ENCODE assay signal across 10 mouse cellular contexts in genomic region chr9:44133287-44133686, GRCm38 (mm10). TPM values are rescaled to one million over a fixed set of nuclear protein-coding genes. Genes with fewer than 3 reads are reported as not detected.
DNase-seq lines count a peak whose midpoint lies in the region; ATAC-seq and TF ChIP-seq lines count a peak whose summit lies in the region.
"Had no signal": no experiment of that assay in that cellular context is flagged by ENCODE, and none has a peak within 500 bp of the region (broad histone marks: within the 10 kb centered on the region; RNA-seq: fewer than 3 reads in every experiment).

No protein-coding gene starts in this region.

- peaks cover 74% of the 10 kb centered on the region for H3K4me1 ChIP-seq in heart, embryonic 12.5 days (replicated peaks)
- no peaks in the 10 kb centered on the region for H3K4me1 ChIP-seq in cortical plate, adult 2 months (ENCODE audit: control insufficient read depth, insufficient read depth, low read length)
- H3K4me1 ChIP-seq in heart, postnatal 0 days (ENCODE audit: control insufficient read depth, insufficient read depth): peaks cover 39% of the 10 kb centered on the region
- H3K4me1 ChIP-seq in midbrain, embryonic 10.5 days: peaks cover 74% of the 10 kb centered on the region

- H3K36me3 ChIP-seq in heart, embryonic 12.5 days: peaks cover 19% of the 10 kb centered on the region
- peaks cover 17% of the 10 kb centered on the region for H3K36me3 ChIP-seq in heart, postnatal 0 days (replicated peaks; ENCODE audit: control insufficient read depth, insufficient read depth, low read length)
- H3K36me3 ChIP-seq in midbrain, embryonic 10.5 days: 0 out of 2 replicates have a peak, but pooled peaks cover 6% of the 10 kb centered on the region
- H3K36me3 ChIP-seq: G1E had no signal

- DNase-seq in heart, adult 8-10 months (ENCODE audit: low spot score): no peak
- DNase-seq in heart, postnatal 0 days (ENCODE audit: low spot score): no peak
- no peak for DNase-seq in midbrain, embryonic 10.5 days (ENCODE audit: low spot score)
- no peak for DNase-seq in spleen, postnatal 10 days (ENCODE audit: low spot score in 2 of 2)
- DNase-seq in adrenal gland, postnatal 10 days: no peak

- H3K4me3 ChIP-seq in heart, embryonic 12.5 days: peak overlapping the region; percentile 81
- H3K4me3 ChIP-seq in cortical plate, adult 2 months (ENCODE audit: insufficient read depth, low read length): no peak overlapping the region
- peak overlapping the region; percentile 76 for H3K4me3 ChIP-seq in heart, postnatal 0 days (ENCODE audit: low read depth, low read length)
- peak overlapping the region; percentile 59 for H3K4me3 ChIP-seq in midbrain, embryonic 10.5 days

- peak overlapping the region; percentile 89 for H3K4me2 ChIP-seq in heart, embryonic 12.5 days
- H3K4me2 ChIP-seq in heart, postnatal 0 days (ENCODE audit: low read depth, low read length): peak overlapping the region; percentile 91

- H3K9me3 ChIP-seq in heart, embryonic 12.5 days (replicated peaks): no peaks in the 10 kb centered on the region
- H3K9me3 ChIP-seq in heart, postnatal 0 days (replicated peaks; ENCODE audit: control insufficient read depth, low read length): no peaks in the 10 kb centered on the region
- no peaks in the 10 kb centered on the region for H3K9me3 ChIP-seq in midbrain, embryonic 10.5 days (replicated peaks)
- H3K9me3 ChIP-seq: G1E had no signal

- ATAC-seq in heart, embryonic 12.5 days (ENCODE audit: insufficient number of reproducible peaks, low FRiP score): no peak
- no peak for ATAC-seq in heart, postnatal 0 days (ENCODE audit: insufficient read depth, low read depth)
- no peak for ATAC-seq in granulocyte monocyte progenitor cell, adult 5-6 weeks (replicated peaks; ENCODE audit: poor library complexity, severe bottlenecking)

- H3K27ac ChIP-seq in heart, embryonic 12.5 days (ENCODE audit: poor library complexity, severe bottlenecking): peak overlapping the region; percentile 91
- peak overlapping the region; percentile 64; the same call in 1 of the 2 replicates for H3K27ac ChIP-seq in cortical plate, adult 2 months (ENCODE audit: insufficient read depth, low read length)
- H3K27ac ChIP-seq in heart, postnatal 0 days (ENCODE audit: low read depth): peak overlapping the region; percentile 97
- peak overlapping the region; percentile 78 for H3K27ac ChIP-seq in midbrain, embryonic 10.5 days (replicated peaks)

- WGBS in heart, embryonic 12.5 days: 6% methylated on average over 2 of the region's 2 CpGs
- 10% methylated on average over 2 of the region's 2 CpGs for WGBS in heart, postnatal 0 days
- 10% methylated on average over 2 of the region's 2 CpGs for WGBS in midbrain, embryonic 10.5 days

- no peak for TF ChIP-seq CTCF in cortical plate, adult 2 months (IDR thresholded peaks at IDR 0.05; ENCODE audit: extremely low read depth, insufficient read depth, low read length)
- TF ChIP-seq CTCF in heart, postnatal 0 days (IDR thresholded peaks at IDR 0.05; ENCODE audit: low read depth): no peak

- H3K9ac ChIP-seq in heart, embryonic 12.5 days: peak overlapping the region; percentile 94
- H3K9ac ChIP-seq in heart, postnatal 0 days (replicated peaks; ENCODE audit: low read depth, low read length): peak overlapping the region; percentile 87

- H3K27me3 ChIP-seq in heart, embryonic 12.5 days (replicated peaks): no peaks in the 10 kb centered on the region
- H3K27me3 ChIP-seq in heart, postnatal 0 days (ENCODE audit: control insufficient read depth, insufficient read depth, low read length): no peaks in the 10 kb centered on the region
- H3K27me3 ChIP-seq in midbrain, embryonic 10.5 days (ENCODE audit: low read depth, poor library complexity, severe bottlenecking): peaks cover 82% of the 10 kb centered on the region

- no peak for TF ChIP-seq POLR2A in cortical plate, adult 2 months (IDR thresholded peaks at IDR 0.05; ENCODE audit: extremely low read depth, insufficient read depth, low read length)

- TF ChIP-seq EP300 in heart, postnatal 0 days (IDR thresholded peaks at IDR 0.05; ENCODE audit: low read depth): no peak

RNA-seq across cellular contexts. Expression of gene Mcam, which starts 1.0 kb away (rescaled TPM):
- 129 and 130 TPM in 2 replicates for polyA plus RNA-seq in heart, embryonic 12.5 days (2016; fragmentation: Nextera tagmentation; extraction: Ambion mirVana)
- 10 to 100 TPM; 20.5 to 35.2 (median 28.1) TPM for total RNA-seq in heart, adult 8-10 months (2022)
- 26.2 and 27.4 TPM in 2 replicates for polyA plus RNA-seq in cortical plate, adult 2 months (2012; rRNA removed)
- total RNA-seq in heart, postnatal 0 days (2014; rRNA removed; ENCODE audit: low replicate concordance): 190 and 209 TPM in 2 replicates
- polyA plus RNA-seq in heart, postnatal 0 days (2015; fragmentation: Nextera tagmentation; extraction: Ambion mirVana): 47.1 and 54.2 TPM in 2 replicates
- 12.0 and 13.7 TPM in 2 replicates for polyA plus RNA-seq in midbrain, embryonic 10.5 days (2016; fragmentation: Nextera tagmentation; extraction: Ambion mirVana)
- not detected in 2 replicates for total RNA-seq in granulocyte monocyte progenitor cell, adult 5-6 weeks (2014; fragmentation: Nextera tagmentation)
- 0.47 and 1.7 TPM in 2 replicates for total RNA-seq in granulocyte monocyte progenitor cell, adult 5-6 weeks (2017)
- 100 to 1,000 TPM in 1 of 2 experiments, 10 to 100 TPM in 1; 85.0 to 114 TPM for total RNA-seq in adrenal gland, postnatal 10 days (2021)
- polyA plus RNA-seq: G1E had no signal

RNA-seq across cellular contexts. Expression of gene Rnf26, which starts 20.0 kb away (rescaled TPM):
- 48.4 and 51.3 TPM in 2 replicates for polyA plus RNA-seq in heart, embryonic 12.5 days (2016; fragmentation: Nextera tagmentation; extraction: Ambion mirVana)
- 1 to 10 TPM; 5.2 to 7.0 (median 6.4) TPM for total RNA-seq in heart, adult 8-10 months (2022)
- polyA plus RNA-seq in cortical plate, adult 2 months (2012; rRNA removed): 29.5 and 30.3 TPM in 2 replicates
- total RNA-seq in heart, postnatal 0 days (2014; rRNA removed; ENCODE audit: low replicate concordance): 13.0 and 16.6 TPM in 2 replicates
- polyA plus RNA-seq in heart, postnatal 0 days (2015; fragmentation: Nextera tagmentation; extraction: Ambion mirVana): 13.7 and 14.1 TPM in 2 replicates
- 81.3 and 81.5 TPM in 2 replicates for polyA plus RNA-seq in midbrain, embryonic 10.5 days (2016; fragmentation: Nextera tagmentation; extraction: Ambion mirVana)
- 44.9 and 55.6 TPM in 2 replicates for total RNA-seq in granulocyte monocyte progenitor cell, adult 5-6 weeks (2014; fragmentation: Nextera tagmentation)
- 17.8 and 19.3 TPM in 2 replicates for total RNA-seq in granulocyte monocyte progenitor cell, adult 5-6 weeks (2017)
- total RNA-seq in adrenal gland, postnatal 10 days (2021): 10 to 100 TPM; 29.3 to 35.5 TPM

RNA-seq across cellular contexts. Expression of gene Gm49380, which starts 20.0 kb away (rescaled TPM):
- polyA plus RNA-seq in heart, embryonic 12.5 days (2016; fragmentation: Nextera tagmentation; extraction: Ambion mirVana): 0.20 TPM in 1 of 2 replicates, not detected in the other
- total RNA-seq in heart, adult 8-10 months (2022): under 1 TPM; 0.11 to 0.47 (median 0.30) TPM
- polyA plus RNA-seq in cortical plate, adult 2 months (2012; rRNA removed): 0.10 and 0.19 TPM in 2 replicates
- not detected in 2 replicates for total RNA-seq in heart, postnatal 0 days (2014; rRNA removed; ENCODE audit: low replicate concordance)
- 0.10 TPM in 1 of 2 replicates, not detected in the other for polyA plus RNA-seq in heart, postnatal 0 days (2015; fragmentation: Nextera tagmentation; extraction: Ambion mirVana)
- 0.35 and 0.63 TPM in 2 replicates for polyA plus RNA-seq in midbrain, embryonic 10.5 days (2016; fragmentation: Nextera tagmentation; extraction: Ambion mirVana)
- not detected in 2 replicates for total RNA-seq in granulocyte monocyte progenitor cell, adult 5-6 weeks (2014; fragmentation: Nextera tagmentation)
- not detected in 2 replicates for total RNA-seq in granulocyte monocyte progenitor cell, adult 5-6 weeks (2017)
- under 1 TPM in 1 of 2 experiments, not detected in 1; 0.51 TPM for total RNA-seq in adrenal gland, postnatal 10 days (2021)
- polyA plus RNA-seq: G1E had no signal

RNA-seq across cellular contexts. Expression of gene C1qtnf5, which starts 26.2 kb away (rescaled TPM):
- 0.67 and 1.1 TPM in 2 replicates for polyA plus RNA-seq in heart, embryonic 12.5 days (2016; fragmentation: Nextera tagmentation; extraction: Ambion mirVana)
- total RNA-seq in heart, adult 8-10 months (2022): 10 to 100 TPM in 1 of 4 experiments, 1 to 10 TPM in 3; 7.6 to 12.9 (median 8.9) TPM
- 24.7 and 30.5 TPM in 2 replicates for polyA plus RNA-seq in cortical plate, adult 2 months (2012; rRNA removed)
- total RNA-seq in heart, postnatal 0 days (2014; rRNA removed; ENCODE audit: low replicate concordance): 9.0 TPM in 2 replicates
- polyA plus RNA-seq in heart, postnatal 0 days (2015; fragmentation: Nextera tagmentation; extraction: Ambion mirVana): 4.1 and 4.5 TPM in 2 replicates
- 0.29 and 0.93 TPM in 2 replicates for polyA plus RNA-seq in midbrain, embryonic 10.5 days (2016; fragmentation: Nextera tagmentation; extraction: Ambion mirVana)
- total RNA-seq in granulocyte monocyte progenitor cell, adult 5-6 weeks (2014; fragmentation: Nextera tagmentation): not detected in 2 replicates
- not detected in 2 replicates for total RNA-seq in granulocyte monocyte progenitor cell, adult 5-6 weeks (2017)
- total RNA-seq in adrenal gland, postnatal 10 days (2021): 10 to 100 TPM; 16.7 to 21.9 TPM
- total RNA-seq: G1E had no signal

RNA-seq across cellular contexts. Expression of gene Mfrp, which starts 31.8 kb away (rescaled TPM):
- polyA plus RNA-seq in heart, embryonic 12.5 days (2016; fragmentation: Nextera tagmentation; extraction: Ambion mirVana): not detected in 2 replicates
- not detected for total RNA-seq in heart, adult 8-10 months (2022)
- polyA plus RNA-seq in cortical plate, adult 2 months (2012; rRNA removed): 0.15 and 0.35 TPM in 2 replicates
- not detected in 2 replicates for total RNA-seq in heart, postnatal 0 days (2014; rRNA removed; ENCODE audit: low replicate concordance)
- polyA plus RNA-seq in heart, postnatal 0 days (2015; fragmentation: Nextera tagmentation; extraction: Ambion mirVana): not detected in 2 replicates
- polyA plus RNA-seq in midbrain, embryonic 10.5 days (2016; fragmentation: Nextera tagmentation; extraction: Ambion mirVana): 0.07 and 0.17 TPM in 2 replicates
- total RNA-seq in granulocyte monocyte progenitor cell, adult 5-6 weeks (2014; fragmentation: Nextera tagmentation): not detected in 2 replicates
- total RNA-seq in granulocyte monocyte progenitor cell, adult 5-6 weeks (2017): 0.15 TPM in 1 of 2 replicates, not detected in the other
- under 1 TPM in 1 of 2 experiments, not detected in 1; 0.30 TPM for total RNA-seq in adrenal gland, postnatal 10 days (2021)
- total RNA-seq: G1E; heart, postnatal 36 days had no signal
- polyA plus RNA-seq: G1E had no signal

Comparison
In these comparisons a context has a peak if more than half of its experiments do, and no peak if none do; other contexts are left out.
1. RNA of gene Mcam, which starts 1.0 kb away (total RNA-seq): 190 to 209 TPM in heart, postnatal 0 days, 85.0 to 114 TPM in adrenal gland, postnatal 10 days and 20.5 to 35.2 TPM in heart, adult 8-10 months; 0.47 to 1.7 TPM in granulocyte monocyte progenitor cell, adult 5-6 weeks; every median in the first group is over 4 times any median in the second.
2. Peak in every context shown above with its lines, with median percentiles within 50 percentile points of each other: H3K27ac ChIP-seq.